Mouse (Mus musculus): ENCODE results near the gene Gatb.

The Gatb gene

GRCm38 (mm10) chr3:85607753-85608152 is 33.8 kb downstream of the Gatb start:
- H3K36me3 ChIP-seq (ENCODE audit: insufficient read depth, low read length) = peaks cover 46% of the 10 kb centered on the region
- H3K4me3 ChIP-seq (replicated peaks; ENCODE audit: low read length) = no peak overlapping the region
- TF ChIP-seq NANOG (IDR thresholded peaks at IDR 0.05; ENCODE audit: borderline replicate concordance, low read length) = no peak
- no peak for TF ChIP-seq POU5F1 (IDR thresholded peaks at IDR 0.05; ENCODE audit: borderline replicate concordance, low read length)
- no peak for TF ChIP-seq CTCF (conservative IDR thresholded peaks at IDR 0.05; ENCODE audit: low read length)
- no peaks in the 10 kb centered on the region for H3K27me3 ChIP-seq (ENCODE audit: insufficient read depth, low read length)
- peaks cover 3% of the 10 kb centered on the region; the same call in 1 of the 2 replicates for H3K4me1 ChIP-seq (replicated peaks; ENCODE audit: low read depth, low read length)
- H3K9me3 ChIP-seq (ENCODE audit: low read length) = no peaks in the 10 kb centered on the region

GRCm38 (mm10) chr3:85616389-85616788 is 42.5 kb downstream of the Gatb start:
- no peak overlapping the region for H3K4me3 ChIP-seq (replicated peaks; ENCODE audit: low read length)
- H3K27me3 ChIP-seq (ENCODE audit: insufficient read depth, low read length) = no peaks in the 10 kb centered on the region
- H3K4me1 ChIP-seq (replicated peaks; ENCODE audit: low read depth, low read length) = no peaks in the 10 kb centered on the region
- peaks cover 50% of the 10 kb centered on the region for H3K36me3 ChIP-seq (ENCODE audit: insufficient read depth, low read length)
- no peak for TF ChIP-seq POU5F1 (IDR thresholded peaks at IDR 0.05; ENCODE audit: borderline replicate concordance, low read length)
- no peak for TF ChIP-seq CTCF (conservative IDR thresholded peaks at IDR 0.05; ENCODE audit: low read length)
- TF ChIP-seq NANOG (IDR thresholded peaks at IDR 0.05; ENCODE audit: borderline replicate concordance, low read length) = no peak
- H3K9me3 ChIP-seq (ENCODE audit: low read length) = no peaks in the 10 kb centered on the region

GRCm38 (mm10) chr3:85618885-85619284 is 45.0 kb downstream of the Gatb start:
- no peaks in the 10 kb centered on the region for H3K9me3 ChIP-seq (ENCODE audit: low read length)
- peaks cover 26% of the 10 kb centered on the region for H3K36me3 ChIP-seq (ENCODE audit: insufficient read depth, low read length)
- H3K4me1 ChIP-seq (replicated peaks; ENCODE audit: low read depth, low read length) = no peaks in the 10 kb centered on the region
- H3K27me3 ChIP-seq (ENCODE audit: insufficient read depth, low read length) = no peaks in the 10 kb centered on the region
- no peak for TF ChIP-seq NANOG (IDR thresholded peaks at IDR 0.05; ENCODE audit: borderline replicate concordance, low read length)
- TF ChIP-seq CTCF (conservative IDR thresholded peaks at IDR 0.05; ENCODE audit: low read length) = peak; percentile 21
- no peak for TF ChIP-seq POU5F1 (IDR thresholded peaks at IDR 0.05; ENCODE audit: borderline replicate concordance, low read length)
- H3K4me3 ChIP-seq (replicated peaks; ENCODE audit: low read length) = no peak overlapping the region

- TF ChIP-seq CTCF (conservative IDR thresholded peaks at IDR 0.05; ENCODE audit: low read length) = no peak
- TF ChIP-seq POU5F1 (IDR thresholded peaks at IDR 0.05; ENCODE audit: borderline replicate concordance, low read length) = no peak
- TF ChIP-seq NANOG (IDR thresholded peaks at IDR 0.05; ENCODE audit: borderline replicate concordance, low read length) = no peak
- Histone ChIP-seq H3K4me1 (replicated peaks; ENCODE audit: low read depth, low read length) (no peaks in the 10 kb centered on the region), H3K9me3 (ENCODE audit: low read length) (no peaks in the 10 kb centered on the region), H3K36me3 (ENCODE audit: insufficient read depth, low read length) (peaks cover 26% of the 10 kb centered on the region), H3K4me3 (replicated peaks; ENCODE audit: low read length) (no peak overlapping the region), H3K27me3 (ENCODE audit: insufficient read depth, low read length) (no peaks in the 10 kb centered on the region)
Observed at GRCm38 (mm10) chr3:85619345-85619744, 45.4 kb downstream of the Gatb start.

- no peaks in the 10 kb centered on the region for H3K27me3 ChIP-seq (ENCODE audit: insufficient read depth, low read length)
- no peak for TF ChIP-seq POU5F1 (IDR thresholded peaks at IDR 0.05; ENCODE audit: borderline replicate concordance, low read length)
- TF ChIP-seq NANOG (IDR thresholded peaks at IDR 0.05; ENCODE audit: borderline replicate concordance, low read length) = no peak
- no peak for TF ChIP-seq CTCF (conservative IDR thresholded peaks at IDR 0.05; ENCODE audit: low read length)
- no peak overlapping the region for H3K4me3 ChIP-seq (replicated peaks; ENCODE audit: low read length)
- H3K4me1 ChIP-seq (replicated peaks; ENCODE audit: low read depth, low read length) = no peaks in the 10 kb centered on the region
- H3K36me3 ChIP-seq (ENCODE audit: insufficient read depth, low read length) = peaks cover 26% of the 10 kb centered on the region
- no peaks in the 10 kb centered on the region for H3K9me3 ChIP-seq (ENCODE audit: low read length)
Observed at GRCm38 (mm10) chr3:85619751-85620150, 45.8 kb downstream of the Gatb start.

GRCm38 (mm10) chr3:85629895-85630510 is 56.1 kb downstream of the Gatb start:
- H3K9me3 ChIP-seq (ENCODE audit: low read length) = no peaks in the 10 kb centered on the region
- no peaks in the 10 kb centered on the region for H3K4me1 ChIP-seq (replicated peaks; ENCODE audit: low read depth, low read length)
- no peaks in the 10 kb centered on the region for H3K27me3 ChIP-seq (ENCODE audit: insufficient read depth, low read length)
- H3K4me3 ChIP-seq (replicated peaks; ENCODE audit: low read length) = no peak overlapping the region
- TF ChIP-seq NANOG (IDR thresholded peaks at IDR 0.05; ENCODE audit: borderline replicate concordance, low read length) (no peak), POU5F1 (IDR thresholded peaks at IDR 0.05; ENCODE audit: borderline replicate concordance, low read length) (no peak), CTCF (conservative IDR thresholded peaks at IDR 0.05; ENCODE audit: low read length) (no peak)
- peaks cover 18% of the 10 kb centered on the region; the same call in 1 of the 2 replicates for H3K36me3 ChIP-seq (ENCODE audit: insufficient read depth, low read length)

GRCm38 (mm10) chr3:85633733-85634132 is 59.8 kb downstream of the Gatb start:
- TF ChIP-seq NANOG (IDR thresholded peaks at IDR 0.05; ENCODE audit: borderline replicate concordance, low read length) (no peak), POU5F1 (IDR thresholded peaks at IDR 0.05; ENCODE audit: borderline replicate concordance, low read length) (no peak), CTCF (conservative IDR thresholded peaks at IDR 0.05; ENCODE audit: low read length) (no peak)
- H3K4me1 ChIP-seq (replicated peaks; ENCODE audit: low read depth, low read length) = no peaks in the 10 kb centered on the region
- H3K9me3 ChIP-seq (ENCODE audit: low read length) = no peaks in the 10 kb centered on the region
- H3K27me3 ChIP-seq (ENCODE audit: insufficient read depth, low read length) = no peaks in the 10 kb centered on the region
- peaks cover 47% of the 10 kb centered on the region for H3K36me3 ChIP-seq (ENCODE audit: insufficient read depth, low read length)
- H3K4me3 ChIP-seq (replicated peaks; ENCODE audit: low read length) = no peak overlapping the region

- Histone ChIP-seq H3K9me3 (ENCODE audit: low read length) (no peaks in the 10 kb centered on the region), H3K4me3 (replicated peaks; ENCODE audit: low read length) (no peak overlapping the region), H3K36me3 (ENCODE audit: insufficient read depth, low read length) (peaks cover 52% of the 10 kb centered on the region), H3K27me3 (ENCODE audit: insufficient read depth, low read length) (no peaks in the 10 kb centered on the region), H3K4me1 (replicated peaks; ENCODE audit: low read depth, low read length) (no peaks in the 10 kb centered on the region)
- TF ChIP-seq POU5F1 (IDR thresholded peaks at IDR 0.05; ENCODE audit: borderline replicate concordance, low read length) (no peak), CTCF (conservative IDR thresholded peaks at IDR 0.05; ENCODE audit: low read length) (no peak), NANOG (IDR thresholded peaks at IDR 0.05; ENCODE audit: borderline replicate concordance, low read length) (no peak)
Observed at GRCm38 (mm10) chr3:85634389-85635125, 60.6 kb downstream of the Gatb start.
